In genomic region chr2:77169916-77170632, GRCm38 (mm10) we compare ENCODE assay signal across 8 mouse cellular contexts. TPM values are rescaled to one million over a fixed set of nuclear protein-coding genes. Genes with fewer than 3 reads are reported as not detected.
A peak's percentile ranks its signal among the peaks of the same experiment; 100 is the strongest.
DNase-seq lines count a peak whose midpoint lies in the region; ATAC-seq and TF ChIP-seq lines count a peak whose summit lies in the region.

No protein-coding gene starts in this region.

- peak overlapping the region; percentile 2; the same call in 1 of the 2 replicates for H3K27ac ChIP-seq in ES-Bruce4 (ENCODE audit: insufficient read depth, low read length)
- H3K27ac ChIP-seq in bone marrow macrophage, adult 2 months (ENCODE audit: insufficient read depth, low read depth, low read length) = no peak overlapping the region
- H3K27ac ChIP-seq in hindbrain, embryonic 15.5 days (replicated peaks) = peak overlapping the region; percentile 30
- H3K27ac ChIP-seq in liver, adult 2 months (replicated peaks; ENCODE audit: insufficient read depth, low read depth, low read length) = peak overlapping the region; percentile 90
- peak overlapping the region; percentile 1; the same call in 1 of the 2 replicates for H3K27ac ChIP-seq in midbrain, embryonic 15.5 days

- no peak for TF ChIP-seq EP300 in ES-Bruce4 (IDR thresholded peaks at IDR 0.05; ENCODE audit: insufficient read depth, low read depth, low read length)

- H3K79me2 ChIP-seq in liver, adult 2 months (ENCODE audit: control insufficient read depth, insufficient read depth, low read length) = peaks cover 7% of the 10 kb centered on the region; the same call in 1 of the 2 replicates

- peak overlapping the region; percentile 38 for H3K9ac ChIP-seq in ES-Bruce4 (ENCODE audit: low read depth, poor library complexity, severe bottlenecking)
- peak overlapping the region; percentile 32; the same call in 1 of the 2 replicates for H3K9ac ChIP-seq in hindbrain, embryonic 15.5 days
- peak overlapping the region; percentile 78 for H3K9ac ChIP-seq in liver, adult 2 months (ENCODE audit: low read depth, low read length)
- peak overlapping the region; percentile 22; the same call in 1 of the 2 replicates for H3K9ac ChIP-seq in midbrain, embryonic 15.5 days

- no peaks in the 10 kb centered on the region for H3K4me1 ChIP-seq in ES-Bruce4 (ENCODE audit: control insufficient read depth, insufficient read depth, low read length)
- no peaks in the 10 kb centered on the region for H3K4me1 ChIP-seq in bone marrow macrophage, adult 2 months (ENCODE audit: control insufficient read depth, insufficient read depth, low read length)
- peaks cover 45% of the 10 kb centered on the region for H3K4me1 ChIP-seq in hindbrain, embryonic 15.5 days (replicated peaks)
- H3K4me1 ChIP-seq in liver, adult 2 months (ENCODE audit: control insufficient read depth, insufficient read depth, low read length) = peaks cover 12% of the 10 kb centered on the region
- peaks cover 42% of the 10 kb centered on the region for H3K4me1 ChIP-seq in midbrain, embryonic 15.5 days

- H3K4me2 ChIP-seq in hindbrain, embryonic 15.5 days = peak overlapping the region; percentile 60
- H3K4me2 ChIP-seq in midbrain, embryonic 15.5 days = peak overlapping the region; percentile 55

- peak; percentile 23 to 32 for DNase-seq in gastrocnemius, adult 8-10 months (ENCODE audit: low spot score in 2 of 2)
- peak; percentile 78 for DNase-seq in liver, adult 2 months (ENCODE audit: extremely low read depth, low read depth, low spot score)
- DNase-seq in thymus, postnatal 0 days (ENCODE audit: low spot score) = peak; percentile 48
- no peak for DNase-seq in cerebellum, adult 18-20 months

- no peaks in the 10 kb centered on the region for H3K27me3 ChIP-seq in ES-Bruce4 (ENCODE audit: control insufficient read depth, insufficient read depth, low read length, poor library complexity, severe bottlenecking)
- no peaks in the 10 kb centered on the region for H3K27me3 ChIP-seq in hindbrain, embryonic 15.5 days
- no peaks in the 10 kb centered on the region for H3K27me3 ChIP-seq in liver, adult 2 months (ENCODE audit: control insufficient read depth, insufficient read depth, low read length)
- H3K27me3 ChIP-seq in midbrain, embryonic 15.5 days (replicated peaks) = no peaks in the 10 kb centered on the region

- H3K9me3 ChIP-seq in ES-Bruce4 (replicated peaks; ENCODE audit: control insufficient read depth, insufficient read depth, low read length, poor library complexity, severe bottlenecking) = no peaks in the 10 kb centered on the region
- H3K9me3 ChIP-seq in hindbrain, embryonic 15.5 days = no peaks in the 10 kb centered on the region
- H3K9me3 ChIP-seq in midbrain, embryonic 15.5 days = no peaks in the 10 kb centered on the region

- peak overlapping the region; percentile 44 for H3K4me3 ChIP-seq in ES-Bruce4 (ENCODE audit: low read depth, low read length)
- H3K4me3 ChIP-seq in bone marrow macrophage, adult 2 months (ENCODE audit: insufficient read depth, low read length) = peak overlapping the region; percentile 63
- peak overlapping the region; percentile 32 for H3K4me3 ChIP-seq in hindbrain, embryonic 15.5 days
- H3K4me3 ChIP-seq in liver, adult 2 months (ENCODE audit: insufficient read depth, low read depth, low read length) = peak overlapping the region; percentile 69
- peak overlapping the region; percentile 31 for H3K4me3 ChIP-seq in midbrain, embryonic 15.5 days

- WGBS in hindbrain, embryonic 15.5 days = 6% methylated on average over 21 of the region's 21 CpGs
- 1% methylated on average over 21 of the region's 21 CpGs for WGBS in liver, adult 2 months
- 4% methylated on average over 21 of the region's 21 CpGs for WGBS in midbrain, embryonic 15.5 days

- H3K36me3 ChIP-seq in ES-Bruce4 (ENCODE audit: control insufficient read depth, insufficient read depth, low read length, poor library complexity, severe bottlenecking) = no peaks in the 10 kb centered on the region
- H3K36me3 ChIP-seq in hindbrain, embryonic 15.5 days = no peaks in the 10 kb centered on the region
- H3K36me3 ChIP-seq in liver, adult 2 months (ENCODE audit: control insufficient read depth, insufficient read depth, low read length) = peaks cover 6% of the 10 kb centered on the region
- H3K36me3 ChIP-seq in midbrain, embryonic 15.5 days (replicated peaks) = no peaks in the 10 kb centered on the region

- ATAC-seq in hindbrain, embryonic 15.5 days (ENCODE audit: low FRiP score, low read depth) = peak; percentile 51
- ATAC-seq in midbrain, embryonic 15.5 days (replicated peaks) = no peak; the same call in 1 of the 2 replicates

- no peak for TF ChIP-seq POLR2A in ES-Bruce4 (IDR thresholded peaks at IDR 0.05; ENCODE audit: insufficient read depth, low read length)
- TF ChIP-seq POLR2A in bone marrow macrophage, adult 2 months (IDR thresholded peaks at IDR 0.05; ENCODE audit: borderline replicate concordance, low read depth, low read length) = no peak
- TF ChIP-seq POLR2A in liver, adult 2 months (IDR thresholded peaks at IDR 0.05; ENCODE audit: extremely low read depth, insufficient read depth, low read length) = 0 out of 2 replicates have a peak, but pooled peaks have one; percentile 25

- no peak for TF ChIP-seq CTCF in ES-Bruce4 (IDR thresholded peaks at IDR 0.05; ENCODE audit: low read depth, low read length)
- TF ChIP-seq CTCF in bone marrow macrophage, adult 2 months (IDR thresholded peaks at IDR 0.05; ENCODE audit: low read depth, low read length) = no peak
- no peak for TF ChIP-seq CTCF in liver, adult 2 months (IDR thresholded peaks at IDR 0.05; ENCODE audit: low read depth, low read length)

RNA-seq across cellular contexts. Expression of gene Ccdc141, which starts 0.4 kb away (rescaled TPM):
- polyA plus RNA-seq in ES-Bruce4 (2011; ENCODE audit: insufficient read depth, insufficient read length, low read depth, missing spikeins) = 2.3 and 6.6 TPM in 2 replicates
- polyA plus RNA-seq in bone marrow macrophage, adult 2 months (2012; ENCODE audit: insufficient read depth, insufficient read length, missing spikeins) = 0.16 and 1.2 TPM in 2 replicates
- total RNA-seq in gastrocnemius, adult 8-10 months (2022) = 1 to 10 TPM; 3.6 to 9.2 (median 6.0) TPM
- polyA plus RNA-seq in hindbrain, embryonic 15.5 days (2015; fragmentation: Nextera tagmentation; extraction: Ambion mirVana) = 7.7 and 11.2 TPM in 2 replicates
- 17.4 and 17.7 TPM in 2 replicates for total RNA-seq in liver, adult 2 months (2014; rRNA removed)
- polyA plus RNA-seq in liver, adult 2 months (2012; rRNA removed) = 4.3 and 8.6 TPM in 2 replicates
- 7.3 and 8.4 TPM in 2 replicates for polyA plus RNA-seq in midbrain, embryonic 15.5 days (2015; fragmentation: Nextera tagmentation; extraction: Ambion mirVana)
- 2.3 and 2.8 TPM in 2 replicates for polyA plus RNA-seq in thymus, postnatal 0 days (2015; fragmentation: Nextera tagmentation; extraction: Ambion mirVana)

Comparison
In these comparisons a context has a peak if more than half of its experiments do, and no peak if none do; other contexts are left out.
1. H3K9ac ChIP-seq: peak in every context shown above with its lines; median percentile 78 in liver, adult 2 months; 38 in ES-Bruce4; 32 in hindbrain, embryonic 15.5 days; 22 in midbrain, embryonic 15.5 days.
2. DNase-seq: peak in gastrocnemius, adult 8-10 months (2 of 2), liver, adult 2 months (single experiment) and thymus, postnatal 0 days (single experiment); none in cerebellum, adult 18-20 months (0 of 2).
3. Peak in every context shown above with its lines, with median percentiles within 50 percentile points of each other: H3K4me3 ChIP-seq.